Mouse (Mus musculus): ENCODE data around the gene Hsd3b7. TPM values are rescaled to one million over a fixed set of nuclear protein-coding genes. Genes with fewer than 3 reads are reported as not detected.

Hsd3b7 gene
- polyA plus RNA-seq, 1 experiment from 2014 or later, result 55.8 TPM

DNA sequence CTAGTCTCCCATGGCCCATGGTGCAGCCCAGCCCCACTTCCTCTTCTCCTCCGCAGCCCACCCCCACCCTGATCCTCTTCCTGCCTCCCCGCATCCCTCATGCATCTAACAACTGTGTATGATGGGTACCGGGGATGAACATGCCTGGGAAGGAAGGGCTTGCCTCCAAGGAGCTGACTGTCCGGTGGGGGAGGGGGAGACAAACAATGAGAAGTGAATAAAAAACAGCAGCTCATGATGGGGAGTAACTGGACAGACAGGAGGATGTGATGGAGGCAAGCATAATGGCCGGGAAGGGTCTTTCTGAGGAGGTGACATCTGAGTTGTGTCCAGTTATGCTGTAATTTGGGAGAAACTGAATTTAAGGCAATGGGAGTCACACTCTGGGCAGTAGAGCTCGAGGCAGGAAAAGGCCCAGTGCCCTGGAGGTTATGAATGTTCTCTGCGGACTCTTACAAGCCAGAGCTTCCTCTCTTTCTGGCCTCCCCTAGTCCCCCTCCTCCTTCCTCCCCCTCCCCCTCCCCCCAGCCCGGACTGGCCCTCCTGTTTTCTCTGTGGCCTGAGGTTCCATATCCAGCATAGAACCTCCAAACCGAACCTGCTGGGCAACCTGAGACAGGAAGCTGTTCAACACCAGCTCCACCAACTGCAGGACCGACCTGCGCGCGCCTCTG, 20.6 kb downstream of the Hsd3b7 start:
- no peaks in the 10 kb centered on the region for H3K9me3 ChIP-seq (ENCODE audit: low read length)
- DNase-seq (ENCODE audit: low spot score), result no peak
- H3K27me3 ChIP-seq (replicated peaks; ENCODE audit: insufficient read depth, low read length), result no peaks in the 10 kb centered on the region
- no peaks in the 10 kb centered on the region for H3K4me1 ChIP-seq (ENCODE audit: insufficient read depth, low read depth, low read length)
- 0 out of 2 replicates have a peak, but pooled peaks have one; percentile 33 for ATAC-seq
- no peak overlapping the region for H3K9ac ChIP-seq (replicated peaks; ENCODE audit: low read depth)
- 39% methylated on average over 13 of the region's 13 CpGs for WGBS
- H3K36me3 ChIP-seq (ENCODE audit: insufficient read depth, low read length), result no peaks in the 10 kb centered on the region
- no peak for TF ChIP-seq CTCF (IDR thresholded peaks at IDR 0.05)
- TF ChIP-seq EP300 (IDR thresholded peaks at IDR 0.05), result no peak
- H3K4me3 ChIP-seq (ENCODE audit: low read depth, low read length), result no peak overlapping the region
- H3K4me2 ChIP-seq (replicated peaks; ENCODE audit: low read depth, low read length), result no peak overlapping the region
- H3K27ac ChIP-seq (ENCODE audit: low read length), result no peak overlapping the region

GRCm38 (mm10) chr7:127822494-127822893, 22.1 kb downstream of the Hsd3b7 start:
- no peak overlapping the region for H3K27ac ChIP-seq (ENCODE audit: low read length)
- H3K4me3 ChIP-seq (ENCODE audit: low read depth, low read length), result no peak overlapping the region
- no peak overlapping the region for H3K9ac ChIP-seq (replicated peaks; ENCODE audit: low read depth)
- no peaks in the 10 kb centered on the region for H3K9me3 ChIP-seq (ENCODE audit: low read length)
- no peaks in the 10 kb centered on the region for H3K27me3 ChIP-seq (replicated peaks; ENCODE audit: insufficient read depth, low read length)
- no peak overlapping the region for H3K4me2 ChIP-seq (replicated peaks; ENCODE audit: low read depth, low read length)
- no peak for DNase-seq (ENCODE audit: low spot score)
- ATAC-seq, result no peak
- H3K36me3 ChIP-seq (ENCODE audit: insufficient read depth, low read length), result no peaks in the 10 kb centered on the region
- TF ChIP-seq CTCF (IDR thresholded peaks at IDR 0.05) (no peak), EP300 (IDR thresholded peaks at IDR 0.05) (no peak)
- no peaks in the 10 kb centered on the region for H3K4me1 ChIP-seq (ENCODE audit: insufficient read depth, low read depth, low read length)
- WGBS, result 78% methylated on average over 3 of the region's 3 CpGs

DNA sequence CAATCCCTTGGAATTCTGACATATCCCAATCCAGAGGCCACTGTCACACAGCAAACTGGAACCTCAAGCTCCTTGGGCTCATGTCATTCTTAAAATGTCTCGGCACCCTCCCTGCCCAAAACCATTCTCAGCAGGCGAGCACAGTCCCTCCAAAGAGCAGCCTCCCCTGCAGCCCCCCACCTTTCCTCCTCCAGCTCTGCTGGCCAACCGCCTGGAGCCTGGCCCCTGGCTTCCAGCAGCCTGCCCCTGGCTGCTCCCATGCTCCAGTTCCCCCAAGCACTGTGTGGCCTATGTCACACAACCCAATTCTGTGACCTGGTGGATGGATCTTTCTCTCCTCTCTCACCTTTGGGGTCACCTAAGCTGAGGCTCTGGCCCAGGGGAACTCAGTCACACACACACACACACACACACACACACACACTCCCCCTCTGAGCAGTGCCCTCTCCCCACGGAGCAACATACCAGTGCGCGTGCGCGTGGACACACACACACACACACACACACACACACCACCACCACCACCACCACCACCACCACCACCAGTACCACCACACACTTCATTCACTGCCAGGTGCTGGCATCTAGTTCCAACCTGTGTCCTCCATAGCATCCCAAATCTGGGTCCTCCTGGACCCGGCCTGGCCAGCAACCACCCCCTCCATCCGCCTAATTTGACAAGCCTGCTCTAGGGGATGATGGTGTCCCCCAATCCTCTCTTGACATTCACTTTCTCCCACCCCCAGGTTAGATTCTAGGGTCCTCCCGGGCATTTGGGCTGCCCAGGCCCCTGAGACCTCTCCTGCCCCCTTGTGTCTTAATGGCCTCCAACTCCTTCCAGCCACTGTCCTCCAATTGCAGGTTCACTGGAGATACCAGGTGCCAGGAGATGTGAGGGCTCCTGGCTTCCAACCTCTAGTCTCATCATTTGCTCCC, 23.1 kb downstream of the Hsd3b7 start:
- DNase-seq (ENCODE audit: low spot score) (no peak), ATAC-seq (peak; percentile 10; the same call in 1 of the 2 replicates)
- peak overlapping the region; percentile 59 for H3K4me2 ChIP-seq (replicated peaks; ENCODE audit: low read depth, low read length)
- no peak overlapping the region for H3K27ac ChIP-seq (ENCODE audit: low read length)
- H3K4me3 ChIP-seq (ENCODE audit: low read depth, low read length), result peak overlapping the region; percentile 27; the same call in 1 of the 2 replicates
- 55% methylated on average over 6 of the region's 11 CpGs for WGBS
- no peaks in the 10 kb centered on the region for H3K9me3 ChIP-seq (ENCODE audit: low read length)
- no peaks in the 10 kb centered on the region for H3K27me3 ChIP-seq (replicated peaks; ENCODE audit: insufficient read depth, low read length)
- H3K9ac ChIP-seq (replicated peaks; ENCODE audit: low read depth), result no peak overlapping the region
- TF ChIP-seq EP300 (IDR thresholded peaks at IDR 0.05), result no peak
- peak; percentile 40; the same call in 1 of the 2 replicates for TF ChIP-seq CTCF (IDR thresholded peaks at IDR 0.05)
- no peaks in the 10 kb centered on the region for H3K4me1 ChIP-seq (ENCODE audit: insufficient read depth, low read depth, low read length)
- H3K36me3 ChIP-seq (ENCODE audit: insufficient read depth, low read length), result no peaks in the 10 kb centered on the region

DNA sequence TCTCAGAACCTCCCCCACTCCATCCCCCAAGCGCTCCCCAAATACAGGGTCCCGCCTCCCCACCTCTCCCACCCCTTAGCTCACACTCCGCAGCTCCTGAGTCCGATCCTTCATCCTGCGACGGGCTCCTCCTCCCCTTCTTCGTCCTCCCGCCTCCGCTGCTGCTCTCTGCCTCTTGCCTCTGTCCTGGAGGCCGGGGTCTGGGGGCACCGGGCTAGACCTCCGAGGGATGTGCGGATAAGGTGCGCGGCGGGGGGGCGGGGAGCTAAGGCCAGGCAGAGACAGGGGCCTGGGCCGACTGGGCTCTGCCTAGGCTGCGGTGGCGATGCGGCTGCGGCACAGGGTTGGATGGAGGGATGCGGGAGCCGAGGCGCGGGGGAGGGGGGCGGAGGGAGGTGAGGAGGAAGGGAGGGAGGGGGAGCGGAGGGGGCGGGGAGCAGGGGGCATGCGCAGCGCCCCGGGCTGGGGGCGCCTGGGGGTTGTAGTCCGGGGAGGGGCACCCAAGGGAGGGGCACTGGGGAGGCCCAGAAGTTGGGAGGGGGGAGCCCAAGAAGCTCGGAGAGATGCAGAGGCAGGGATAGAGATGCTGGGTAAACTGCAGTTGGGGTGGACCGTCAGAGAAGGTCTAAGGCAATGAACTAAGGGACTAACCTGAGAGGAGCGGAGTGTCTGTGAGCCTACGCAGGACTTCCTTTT, 23.9 kb downstream of the Hsd3b7 start, which contains the start of the genes Stx4a and Stx1b:
Gene Stx4a, plus strand, starts transcription at position 119 of the 696 bp plus-strand sequence.
Gene Stx1b, minus strand, starts transcription at position 374 of the 696 bp plus-strand sequence.
- Histone ChIP-seq H3K27me3 (replicated peaks; ENCODE audit: insufficient read depth, low read length) (no peaks in the 10 kb centered on the region), H3K4me3 (ENCODE audit: low read depth, low read length) (peak within 1 kb of the TSS; percentile 27), H3K27ac (ENCODE audit: low read length) (no peak within 1 kb of the TSS), H3K36me3 (ENCODE audit: insufficient read depth, low read length) (no peaks in the 10 kb centered on the region), H3K4me1 (ENCODE audit: insufficient read depth, low read depth, low read length) (no peaks in the 10 kb centered on the region), H3K9ac (replicated peaks; ENCODE audit: low read depth) (no peak within 1 kb of the TSS), H3K4me2 (replicated peaks; ENCODE audit: low read depth, low read length) (peak within 1 kb of the TSS; percentile 59), H3K9me3 (ENCODE audit: low read length) (no peaks in the 10 kb centered on the region)
- no peak for DNase-seq (ENCODE audit: low spot score)
- 8% methylated on average over 32 of the region's 38 CpGs for WGBS
- ATAC-seq, result peak; percentile 38; the same call in 1 of the 2 replicates
- TF ChIP-seq CTCF (IDR thresholded peaks at IDR 0.05) (no peak), EP300 (IDR thresholded peaks at IDR 0.05) (no peak)

GRCm38 (mm10) chr7:127835550-127835949, 35.1 kb downstream of the Hsd3b7 start:
- DNase-seq (ENCODE audit: low spot score) (no peak), ATAC-seq (no peak)
- Histone ChIP-seq H3K9me3 (ENCODE audit: low read length) (no peaks in the 10 kb centered on the region), H3K9ac (replicated peaks; ENCODE audit: low read depth) (no peak overlapping the region), H3K4me1 (ENCODE audit: insufficient read depth, low read depth, low read length) (no peaks in the 10 kb centered on the region), H3K27me3 (replicated peaks; ENCODE audit: insufficient read depth, low read length) (no peaks in the 10 kb centered on the region), H3K4me2 (replicated peaks; ENCODE audit: low read depth, low read length) (no peak overlapping the region), H3K27ac (ENCODE audit: low read length) (no peak overlapping the region), H3K36me3 (ENCODE audit: insufficient read depth, low read length) (no peaks in the 10 kb centered on the region), H3K4me3 (ENCODE audit: low read depth, low read length) (no peak overlapping the region)
- 82% methylated on average over 2 of the region's 2 CpGs for WGBS
- TF ChIP-seq EP300 (IDR thresholded peaks at IDR 0.05) (no peak), CTCF (IDR thresholded peaks at IDR 0.05) (no peak)
